Mouse (Mus musculus) midbrain, embryonic 13.5 days (tissue): ENCODE measurements around the gene Rbl1. TPM values are rescaled to one million over a fixed set of nuclear protein-coding genes. Genes with fewer than 3 reads are reported as not detected.
"Not testable (repeated sequence)": the region's sequence is repeated elsewhere in the genome, so short reads cannot be mapped to it uniquely, and the experiment has no call there.

Experiments
- ATAC-seq: fragments of 200-750 bp; cut with Nextera tagmentation; 2 replicates; pipeline ENCODE4 v1.8.0; 2017; ENCODE audit warnings: mild to moderate bottlenecking, moderate TSS enrichment, moderate library complexity
- H3K27ac ChIP-seq: fragments of 300-500 bp; sonication (generic); 2 replicates; pipeline ENCODE4 v1.5.1; 2015; ENCODE audit warnings: inconsistent platforms, mild to moderate bottlenecking, moderate library complexity
- H3K27me3 ChIP-seq: fragments of 300-500 bp; sonication (generic); 2 replicates; pipeline ENCODE4 v1.6.1; 2015; ENCODE audit warnings: mild to moderate bottlenecking, inconsistent platforms
- H3K36me3 ChIP-seq: fragments of 300-500 bp; sonication (generic); 2 replicates; pipeline ENCODE4 v1.6.1; 2015; ENCODE audit warnings: mild to moderate bottlenecking, inconsistent platforms
- H3K4me1 ChIP-seq: fragments of 300-500 bp; sonication (generic); replicated peaks from 2 replicates; pipeline ENCODE4 v1.6.1; 2015; ENCODE audit warnings: inconsistent platforms
- H3K4me2 ChIP-seq: fragments of 300-500 bp; sonication (generic); replicated peaks from 2 replicates; pipeline ENCODE4 v1.6.1; 2015; ENCODE audit warnings: moderate library complexity, mild to moderate bottlenecking, inconsistent platforms
- H3K4me3 ChIP-seq: fragments of 300-500 bp; sonication (generic); replicated peaks from 2 replicates; pipeline ENCODE4 v1.5.1; 2015; ENCODE audit warnings: mild to moderate bottlenecking, inconsistent platforms
- H3K9ac ChIP-seq: fragments of 300-500 bp; sonication (generic); replicated peaks from 2 replicates; pipeline ENCODE4 v1.6.1; 2015; ENCODE audit warnings: mild to moderate bottlenecking, inconsistent platforms
- H3K9me3 ChIP-seq: fragments of 300-500 bp; sonication (generic); 2 replicates; pipeline ENCODE4 v1.6.1; 2016; ENCODE audit warnings: mild to moderate bottlenecking, inconsistent platforms
- WGBS: fragments of 180-500 bp; shearing (Covaris S2); methylation state at CpG from one replicate; pipeline ENCODE4 v1.1.7; 2015; 5-methylcytosine and 5-hydroxymethylcytosine counted together
- polyA plus RNA-seq: library from polyadenylated mRNA; unstranded; fragments of >200 nt; fragmentation: Nextera tagmentation; extraction: Ambion mirVana; gene quantifications from 2 replicates; pipeline ENCODE4 v1.2.1, GENCODE M21; 2015

The Rbl1 gene
- polyA plus RNA-seq, 1 experiment from 2014 or later: 13.8 TPM

DNA sequence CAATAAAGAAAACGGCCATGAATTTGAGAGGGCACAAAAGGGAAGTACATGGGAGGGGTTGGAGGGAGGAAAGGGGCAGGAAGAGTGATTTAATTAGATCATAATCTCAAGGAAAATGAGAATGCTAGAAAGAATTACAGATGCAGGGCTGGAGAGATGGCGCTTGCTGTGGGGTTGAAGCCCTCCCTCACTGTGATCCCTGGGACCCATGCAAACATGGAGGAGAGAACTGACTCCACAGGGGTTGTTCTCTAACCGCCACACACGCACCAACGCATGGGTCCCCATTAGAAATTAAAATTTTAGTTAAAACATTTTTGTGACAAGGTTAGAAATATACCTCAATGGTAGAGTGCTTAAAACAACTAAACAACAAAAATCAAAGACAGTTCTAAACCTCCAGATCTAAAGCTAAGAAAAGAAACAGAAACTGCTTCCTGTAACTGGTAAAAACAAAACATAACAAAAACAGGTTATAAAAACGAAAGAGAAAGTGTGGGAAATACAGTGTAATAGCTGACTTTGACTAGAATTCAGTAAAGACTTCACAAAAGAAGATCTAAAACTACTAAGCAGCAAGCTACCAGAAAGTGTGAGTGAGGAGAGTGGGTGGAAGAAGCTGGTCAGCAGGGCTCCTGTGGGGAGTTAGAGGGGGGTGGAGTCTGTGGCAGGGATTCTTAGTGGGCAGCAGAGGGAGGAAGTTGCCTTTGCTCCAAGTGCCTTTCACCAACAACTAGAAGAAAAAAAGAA lies 3.1 kb downstream of the Rbl1 start:
- Histone ChIP-seq H3K27me3 (no peaks in the 10 kb centered on the region), H3K4me2 (no peak overlapping the region), H3K4me1 (peaks cover 22% of the 10 kb centered on the region), H3K36me3 (peaks cover 27% of the 10 kb centered on the region), H3K4me3 (no peak overlapping the region), H3K27ac (no peak overlapping the region), H3K9ac (no peak overlapping the region), H3K9me3 (no peaks in the 10 kb centered on the region)
- WGBS: 84% methylated on average over 6 of the region's 6 CpGs
- ATAC-seq: no peak

DNA sequence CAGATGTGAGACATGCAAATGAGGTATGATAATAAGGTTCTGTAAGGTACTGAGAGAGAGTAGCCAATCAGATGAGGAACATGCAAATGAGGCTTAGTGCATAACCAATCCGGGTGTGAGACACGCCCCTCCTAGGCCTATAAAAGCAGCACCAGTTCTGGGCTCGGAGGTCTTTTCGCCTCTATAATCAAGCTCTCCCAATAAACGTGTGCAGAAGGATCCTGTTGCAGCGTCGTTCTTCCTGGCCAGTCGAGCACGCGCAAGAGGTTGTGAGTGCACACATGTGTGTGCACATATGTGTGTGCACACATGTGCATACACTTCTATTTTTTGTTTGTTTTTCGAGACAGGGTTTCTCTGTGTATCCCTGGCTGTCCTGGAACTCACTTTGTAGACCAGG lies 5.9 kb downstream of the Rbl1 start:
- H3K27ac ChIP-seq, H3K9ac ChIP-seq: not testable (repeated sequence)
- 97% methylated on average over 11 of the region's 11 CpGs for WGBS

DNA sequence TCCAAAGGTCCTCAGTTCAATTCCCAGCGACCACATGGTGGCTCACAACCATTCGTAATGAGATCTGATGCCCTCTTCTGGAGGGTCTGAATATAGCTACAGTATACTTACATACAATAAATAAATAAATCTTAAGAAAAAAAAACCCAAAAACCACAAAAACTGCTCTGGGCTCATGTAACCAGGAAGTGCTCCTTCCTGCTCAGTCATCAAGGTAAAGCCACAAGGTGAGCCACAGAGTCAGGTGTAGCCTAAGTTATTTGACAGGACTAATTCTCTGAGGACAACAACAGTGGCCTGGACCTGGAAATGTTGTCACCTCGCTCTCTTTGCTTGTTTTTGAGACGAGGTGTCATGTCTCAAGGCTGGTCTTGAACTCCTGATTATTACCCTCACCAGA lies 13.7 kb downstream of the Rbl1 start:
- H3K4me2 ChIP-seq: no peak overlapping the region
- H3K27me3 ChIP-seq: no peaks in the 10 kb centered on the region
- no peak overlapping the region for H3K27ac ChIP-seq
- WGBS: 97% methylated on average over 4 of the region's 4 CpGs
- H3K4me3 ChIP-seq: no peak overlapping the region
- ATAC-seq: no peak
- H3K36me3 ChIP-seq: peaks cover 86% of the 10 kb centered on the region
- no peak overlapping the region for H3K9ac ChIP-seq
- no peaks in the 10 kb centered on the region for H3K9me3 ChIP-seq
- H3K4me1 ChIP-seq: no peaks in the 10 kb centered on the region

More for the DNA sequence above, 5.9 kb downstream of the Rbl1 start:
- not testable (repeated sequence) for H3K9me3 ChIP-seq, H3K27me3 ChIP-seq, ATAC-seq, H3K4me3 ChIP-seq, H3K4me2 ChIP-seq
- Histone ChIP-seq H3K4me1 (peaks cover 13% of the 10 kb centered on the region), H3K36me3 (peaks cover 52% of the 10 kb centered on the region)

DNA sequence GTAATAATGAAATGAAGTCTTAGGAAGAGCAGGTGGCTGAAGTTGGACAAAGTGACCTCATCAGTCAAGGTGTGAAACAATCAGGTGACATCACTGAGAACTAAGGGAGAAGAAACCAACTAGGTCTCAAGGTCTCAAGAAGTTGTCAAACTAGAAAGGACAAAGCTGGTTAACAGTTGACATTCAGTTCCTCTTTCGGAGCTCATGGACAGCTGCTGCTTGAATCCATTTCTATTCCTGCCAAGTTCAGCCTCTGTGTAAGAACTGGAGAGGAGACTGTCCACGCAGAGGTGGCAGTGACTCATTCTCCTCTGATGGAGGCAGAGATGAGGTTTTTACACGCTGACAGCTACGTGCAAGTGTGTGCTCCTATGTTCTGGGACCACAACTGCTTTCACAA lies 17.1 kb downstream of the Rbl1 start:
- Histone ChIP-seq H3K9ac (no peak overlapping the region), H3K27ac (no peak overlapping the region), H3K9me3 (no peaks in the 10 kb centered on the region), H3K4me1 (no peaks in the 10 kb centered on the region), H3K27me3 (no peaks in the 10 kb centered on the region), H3K36me3 (peaks cover 81% of the 10 kb centered on the region), H3K4me3 (no peak overlapping the region), H3K4me2 (no peak overlapping the region)
- no peak for ATAC-seq
- 97% methylated on average over 4 of the region's 4 CpGs for WGBS

DNA sequence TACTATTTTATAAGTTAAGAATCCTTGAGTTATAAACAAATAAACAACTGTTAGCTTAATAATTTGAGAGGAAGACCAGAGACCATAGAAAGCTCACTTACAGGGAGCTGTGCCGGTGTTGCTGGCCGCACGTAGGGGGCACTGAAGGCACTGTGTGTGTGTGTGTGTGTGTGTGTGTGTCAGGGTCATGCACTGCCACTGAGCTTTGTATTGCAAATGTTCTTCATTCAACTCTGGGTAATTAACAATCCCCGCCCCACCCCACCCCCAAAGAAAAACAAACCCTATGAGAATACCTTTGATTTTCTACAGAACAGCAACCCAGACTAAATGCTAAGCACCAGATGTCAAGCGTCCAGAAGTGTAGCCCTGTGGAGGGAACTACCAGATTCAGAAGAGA lies 17.8 kb downstream of the Rbl1 start:
- H3K36me3 ChIP-seq: peaks cover 80% of the 10 kb centered on the region
- H3K27ac ChIP-seq: no peak overlapping the region
- ATAC-seq: no peak
- no peaks in the 10 kb centered on the region for H3K9me3 ChIP-seq
- no peaks in the 10 kb centered on the region for H3K4me1 ChIP-seq
- no peaks in the 10 kb centered on the region for H3K27me3 ChIP-seq
- no peak overlapping the region for H3K4me3 ChIP-seq
- H3K4me2 ChIP-seq: no peak overlapping the region
- no peak overlapping the region for H3K9ac ChIP-seq
- WGBS: 49% methylated on average over 5 of the region's 5 CpGs

DNA sequence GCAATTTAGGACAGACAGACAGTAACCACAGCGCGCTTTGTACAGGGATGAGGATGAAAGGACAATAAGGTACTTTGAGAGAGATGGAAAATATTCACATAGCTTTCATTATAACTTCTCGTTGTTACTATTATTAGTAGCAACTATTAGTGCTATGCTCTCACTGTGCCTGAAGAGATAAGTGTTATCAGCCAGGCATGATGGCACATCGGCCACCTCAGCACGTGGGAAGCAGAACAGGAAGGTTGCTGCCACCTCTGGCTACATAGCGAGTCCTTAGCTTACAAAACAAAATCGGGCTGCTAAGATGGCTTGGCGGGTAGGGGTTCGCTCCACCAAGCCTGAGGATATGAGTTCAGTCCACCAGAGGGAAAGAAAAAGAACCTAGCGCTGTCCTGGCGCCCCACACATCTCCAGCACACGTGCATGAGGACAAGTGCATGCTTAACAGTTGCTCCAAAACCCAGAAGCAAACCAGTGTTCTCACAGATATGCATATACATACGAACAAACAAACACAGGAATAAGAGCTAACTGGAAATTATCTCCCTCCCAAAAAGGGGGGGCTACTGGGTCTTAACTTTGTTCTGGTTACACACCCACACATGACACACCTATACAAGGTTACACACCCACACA lies 19.2 kb downstream of the Rbl1 start:
- Histone ChIP-seq H3K36me3 (peaks cover 75% of the 10 kb centered on the region), H3K4me2 (no peak overlapping the region), H3K4me3 (no peak overlapping the region), H3K4me1 (no peaks in the 10 kb centered on the region), H3K9me3 (no peaks in the 10 kb centered on the region), H3K27me3 (no peaks in the 10 kb centered on the region), H3K9ac (no peak overlapping the region), H3K27ac (no peak overlapping the region)
- 94% methylated on average over 13 of the region's 13 CpGs for WGBS
- ATAC-seq: no peak

DNA sequence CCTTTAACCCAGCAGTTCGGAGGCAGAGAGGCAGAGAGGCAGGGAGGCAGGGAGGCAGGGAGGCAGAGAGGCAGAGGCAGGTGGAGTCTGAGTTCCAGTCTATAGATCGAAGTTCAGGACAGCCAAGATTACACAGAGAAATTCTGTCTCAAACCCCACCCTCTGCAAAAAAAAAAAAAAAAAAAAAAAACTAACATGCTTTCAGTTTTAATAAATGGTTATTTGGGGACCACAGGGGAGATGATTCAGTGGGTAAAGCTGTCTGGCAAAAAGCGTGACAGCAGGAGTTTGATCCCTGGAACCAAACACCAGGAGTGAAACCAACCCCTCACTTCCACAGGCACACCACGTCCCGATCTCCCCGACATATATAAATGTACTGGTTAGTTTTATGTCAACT lies 26.2 kb downstream of the Rbl1 start:
- no peak overlapping the region for H3K4me2 ChIP-seq
- 85% methylated on average over 6 of the region's 6 CpGs for WGBS
- no peaks in the 10 kb centered on the region for H3K4me1 ChIP-seq
- H3K27me3 ChIP-seq: no peaks in the 10 kb centered on the region
- no peak for ATAC-seq
- no peak overlapping the region for H3K9ac ChIP-seq
- H3K9me3 ChIP-seq: no peaks in the 10 kb centered on the region
- no peak overlapping the region for H3K27ac ChIP-seq
- peaks cover 62% of the 10 kb centered on the region for H3K36me3 ChIP-seq
- no peak overlapping the region for H3K4me3 ChIP-seq

DNA sequence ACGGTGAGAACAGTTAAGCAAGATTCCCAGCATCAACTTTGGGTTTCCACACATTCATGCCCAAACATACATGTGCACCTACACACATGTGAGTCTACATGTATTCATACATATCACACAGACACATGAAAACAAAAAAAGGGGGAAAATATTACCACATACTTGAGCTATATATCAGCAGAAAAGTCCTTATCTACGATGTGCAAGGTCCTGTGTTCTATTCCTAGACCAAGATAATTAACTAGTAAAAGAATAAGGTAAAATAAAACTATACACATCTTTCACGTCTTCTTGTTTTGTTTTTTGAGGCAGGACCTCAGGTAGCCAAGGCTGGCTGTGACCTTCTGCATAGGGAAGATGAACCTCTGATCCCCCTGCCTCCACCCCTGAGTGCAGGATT lies 28.1 kb downstream of the Rbl1 start:
- no peaks in the 10 kb centered on the region for H3K9me3 ChIP-seq
- peaks cover 58% of the 10 kb centered on the region for H3K36me3 ChIP-seq
- no peaks in the 10 kb centered on the region for H3K4me1 ChIP-seq
- no peak overlapping the region for H3K4me3 ChIP-seq
- H3K9ac ChIP-seq: no peak overlapping the region
- no peak overlapping the region for H3K27ac ChIP-seq
- H3K27me3 ChIP-seq: no peaks in the 10 kb centered on the region
- H3K4me2 ChIP-seq: no peak overlapping the region
- WGBS: 94% methylated on average over 3 of the region's 3 CpGs
- no peak for ATAC-seq

DNA sequence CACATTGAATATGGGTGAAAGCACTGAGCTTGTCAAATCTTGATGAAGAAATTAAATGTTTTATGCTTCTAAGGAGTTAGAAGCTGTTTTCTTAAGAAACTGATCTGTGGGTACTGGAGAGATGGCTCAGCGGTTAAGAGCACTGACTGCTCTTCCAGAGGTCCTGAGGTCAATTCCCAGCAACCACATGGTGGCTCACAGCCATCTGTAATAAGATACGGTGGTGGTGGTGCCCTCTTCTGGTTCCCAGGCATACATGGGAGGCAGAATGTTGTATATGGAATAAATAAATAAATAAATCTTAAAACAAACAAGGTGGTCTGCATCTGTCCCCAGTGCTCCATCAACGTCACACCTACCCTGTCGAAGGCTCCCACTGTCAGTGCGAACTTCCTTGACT lies 29.9 kb downstream of the Rbl1 start:
- peaks cover 56% of the 10 kb centered on the region for H3K36me3 ChIP-seq
- no peak for ATAC-seq
- WGBS: 71% methylated on average over 5 of the region's 5 CpGs

DNA sequence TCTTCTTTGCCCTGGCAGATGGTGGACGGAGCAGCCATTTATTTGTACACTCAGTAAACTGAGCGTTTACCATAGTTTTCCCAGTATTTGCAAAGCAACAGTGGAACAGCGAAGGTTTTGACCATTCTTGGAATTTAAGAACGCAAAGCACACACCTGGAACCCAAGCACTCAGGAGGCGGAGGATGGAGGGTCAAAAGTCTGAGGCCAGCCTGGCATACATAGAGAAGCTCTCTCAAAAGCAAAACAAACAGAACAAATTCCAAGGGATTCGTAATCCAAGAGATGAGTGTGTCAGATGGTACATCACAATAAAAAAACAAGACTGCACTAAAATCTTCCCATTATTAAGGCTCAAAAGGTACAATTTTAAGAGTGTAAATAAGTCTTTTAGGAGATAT lies 30.8 kb downstream of the Rbl1 start:
- Histone ChIP-seq H3K27me3 (no peaks in the 10 kb centered on the region), H3K4me1 (peaks cover 11% of the 10 kb centered on the region), H3K27ac (no peak overlapping the region), H3K4me3 (no peak overlapping the region), H3K4me2 (no peak overlapping the region), H3K9me3 (no peaks in the 10 kb centered on the region), H3K9ac (no peak overlapping the region), H3K36me3 (peaks cover 62% of the 10 kb centered on the region)
- no peak for ATAC-seq
- 95% methylated on average over 6 of the region's 6 CpGs for WGBS

More for the DNA sequence above, 29.9 kb downstream of the Rbl1 start:
- Histone ChIP-seq H3K27me3 (no peaks in the 10 kb centered on the region), H3K4me1 (peaks cover 11% of the 10 kb centered on the region), H3K9ac (no peak overlapping the region), H3K27ac (no peak overlapping the region), H3K9me3 (no peaks in the 10 kb centered on the region), H3K4me2 (no peak overlapping the region), H3K4me3 (no peak overlapping the region)

DNA sequence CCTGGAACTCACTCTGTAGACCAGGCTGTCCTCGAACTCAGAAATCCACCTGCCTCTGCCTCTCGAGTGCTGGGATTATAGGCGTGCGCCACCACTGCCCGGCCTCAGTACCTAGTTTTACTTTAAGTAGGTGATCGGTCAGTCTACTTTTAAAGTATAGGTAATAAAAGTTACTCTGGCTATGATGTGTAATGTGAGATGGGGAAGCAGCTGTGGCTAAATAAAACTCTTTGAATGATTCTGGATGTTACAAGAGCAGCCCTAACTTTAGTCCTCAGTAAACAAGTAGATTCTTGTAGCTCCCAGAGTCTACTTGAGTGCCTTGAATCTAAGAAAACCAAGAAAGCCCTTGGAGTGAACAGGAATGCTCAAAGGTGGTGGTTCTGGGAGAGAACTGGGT lies 31.4 kb downstream of the Rbl1 start:
- ATAC-seq: no peak
- 98% methylated on average over 6 of the region's 6 CpGs for WGBS
- H3K4me1 ChIP-seq: peaks cover 11% of the 10 kb centered on the region
- H3K36me3 ChIP-seq: peaks cover 65% of the 10 kb centered on the region
- no peaks in the 10 kb centered on the region for H3K9me3 ChIP-seq
- H3K27me3 ChIP-seq: no peaks in the 10 kb centered on the region
- H3K4me3 ChIP-seq: no peak overlapping the region
- H3K9ac ChIP-seq: no peak overlapping the region
- H3K27ac ChIP-seq: no peak overlapping the region
- H3K4me2 ChIP-seq: no peak overlapping the region

DNA sequence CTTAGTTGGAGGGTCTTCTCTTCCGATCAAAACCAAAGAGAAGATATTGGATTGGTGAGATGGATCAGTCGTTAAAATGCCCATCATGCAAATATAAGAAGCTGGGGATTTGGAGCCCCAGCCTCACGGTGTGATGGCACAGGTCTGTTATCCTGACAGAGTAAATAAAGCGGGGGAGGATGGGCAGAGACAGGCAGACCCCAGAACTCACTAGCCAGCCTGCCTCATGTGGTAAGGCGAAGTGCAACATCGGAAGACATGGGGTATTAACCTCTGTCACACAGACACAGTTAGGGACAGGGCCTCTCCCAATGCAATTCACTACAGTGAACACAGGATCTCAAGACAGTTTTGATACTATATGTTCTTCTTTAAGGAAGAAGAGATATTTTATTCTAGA lies 33.7 kb downstream of the Rbl1 start:
- 26% methylated on average over 6 of the region's 6 CpGs for WGBS
- H3K4me3 ChIP-seq: no peak overlapping the region
- peak overlapping the region; percentile 65 for H3K27ac ChIP-seq
- 0 out of 2 replicates have a peak, but pooled peaks have one; percentile 50 for ATAC-seq
- peaks cover 61% of the 10 kb centered on the region for H3K36me3 ChIP-seq
- no peaks in the 10 kb centered on the region for H3K27me3 ChIP-seq
- H3K9me3 ChIP-seq: no peaks in the 10 kb centered on the region
- H3K4me2 ChIP-seq: no peak overlapping the region
- H3K9ac ChIP-seq: 0 out of 2 replicates have a peak overlapping the region, but pooled peaks have one; percentile 12
- peaks cover 11% of the 10 kb centered on the region for H3K4me1 ChIP-seq
